Mouse (Mus musculus): ENCODE measurements at regions not wholly inside any gene's neighbourhood (a gene's known extent, or its start where the extent isn't known, plus 50 kb on each side); places are given as distances from the start of the nearest gene placed in this dataset.
A peak's percentile ranks its signal among the peaks of the same experiment; 100 is the strongest.

DNA sequence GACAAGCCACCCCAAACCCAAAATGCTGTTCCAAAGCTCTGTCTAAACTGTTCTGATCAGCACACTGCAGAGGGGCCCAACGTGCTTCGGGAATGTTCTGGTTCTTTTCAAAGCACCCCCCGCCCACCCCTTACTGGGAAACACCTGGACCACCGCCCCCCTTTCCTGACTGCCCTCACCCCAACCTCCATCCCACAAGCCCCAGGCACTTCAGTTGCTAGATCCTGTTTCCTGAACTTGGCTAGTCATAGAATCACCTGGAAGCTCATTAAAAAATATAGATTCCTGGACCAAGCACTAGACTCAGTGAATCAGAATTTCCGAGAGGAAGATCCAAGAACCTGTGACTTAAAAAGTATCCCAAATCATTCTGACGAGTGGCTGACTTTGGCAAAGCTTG lies 80.9 kb upstream of the Rgma start:
- no peaks in the 10 kb centered on the region for H3K36me3 ChIP-seq (replicated peaks; ENCODE audit: control insufficient read depth, insufficient read depth, low read depth, low read length)
- 90% methylated on average over 6 of the region's 6 CpGs for WGBS
- no peak for ATAC-seq (replicated peaks; ENCODE audit: insufficient number of reproducible peaks, low FRiP score, low TSS enrichment, low read depth)
- no peaks in the 10 kb centered on the region for H3K9me3 ChIP-seq (replicated peaks; ENCODE audit: control insufficient read depth, low read length)
- no peak overlapping the region for H3K9ac ChIP-seq (replicated peaks; ENCODE audit: low read length)
- DNase-seq (ENCODE audit: low spot score): no peak
- H3K4me1 ChIP-seq (ENCODE audit: control insufficient read depth, insufficient read depth, low read length): no peaks in the 10 kb centered on the region
- no peak overlapping the region for H3K4me2 ChIP-seq (ENCODE audit: low read depth, low read length)
- H3K27ac ChIP-seq (replicated peaks; ENCODE audit: low read depth, low read length): no peak overlapping the region
- H3K4me3 ChIP-seq (ENCODE audit: low read depth, low read length): no peak overlapping the region
- no peaks in the 10 kb centered on the region for H3K27me3 ChIP-seq (ENCODE audit: control insufficient read depth, insufficient read depth, low read length)

DNA sequence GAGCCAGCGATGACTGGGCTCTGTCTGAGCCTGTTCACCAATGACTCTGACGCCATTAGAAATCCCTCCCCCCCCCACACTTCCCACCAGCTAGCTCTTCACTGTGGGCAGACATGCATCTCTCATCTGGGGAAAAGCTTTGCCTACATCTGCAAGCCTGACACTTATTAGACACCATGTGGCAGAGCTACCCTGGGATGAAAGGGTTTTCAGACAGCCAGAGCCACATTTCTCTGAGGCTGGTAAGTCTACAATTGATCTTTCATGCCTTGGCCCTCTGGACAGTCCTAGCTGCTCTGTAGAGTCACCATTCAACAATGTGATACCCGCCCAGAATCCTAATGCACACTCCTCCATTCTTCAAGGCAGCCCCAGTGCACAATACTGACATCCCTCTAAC lies 72.8 kb upstream of the Rgma start:
- no peaks in the 10 kb centered on the region for H3K4me1 ChIP-seq (ENCODE audit: control insufficient read depth, insufficient read depth, low read length)
- H3K27ac ChIP-seq (replicated peaks; ENCODE audit: low read depth, low read length): no peak overlapping the region
- no peak for DNase-seq (ENCODE audit: low spot score)
- H3K27me3 ChIP-seq (ENCODE audit: control insufficient read depth, insufficient read depth, low read length): no peaks in the 10 kb centered on the region
- H3K9me3 ChIP-seq (replicated peaks; ENCODE audit: control insufficient read depth, low read length): no peaks in the 10 kb centered on the region
- no peaks in the 10 kb centered on the region for H3K36me3 ChIP-seq (replicated peaks; ENCODE audit: control insufficient read depth, insufficient read depth, low read depth, low read length)
- 69% methylated on average over 3 of the region's 3 CpGs for WGBS
- H3K4me3 ChIP-seq (ENCODE audit: low read depth, low read length): no peak overlapping the region
- H3K4me2 ChIP-seq (ENCODE audit: low read depth, low read length): no peak overlapping the region
- H3K9ac ChIP-seq (replicated peaks; ENCODE audit: low read length): no peak overlapping the region
- peak; percentile 74; the same call in 1 of the 2 replicates for ATAC-seq (replicated peaks; ENCODE audit: insufficient number of reproducible peaks, low FRiP score, low TSS enrichment, low read depth)

- Histone ChIP-seq H3K27ac (replicated peaks; ENCODE audit: low read depth, low read length) (no peak overlapping the region), H3K9me3 (replicated peaks; ENCODE audit: control insufficient read depth, low read length) (no peaks in the 10 kb centered on the region), H3K4me3 (ENCODE audit: low read depth, low read length) (no peak overlapping the region), H3K4me1 (ENCODE audit: control insufficient read depth, insufficient read depth, low read length) (peaks cover 4% of the 10 kb centered on the region; the same call in 1 of the 2 replicates), H3K9ac (replicated peaks; ENCODE audit: low read length) (no peak overlapping the region), H3K4me2 (ENCODE audit: low read depth, low read length) (no peak overlapping the region), H3K27me3 (ENCODE audit: control insufficient read depth, insufficient read depth, low read length) (no peaks in the 10 kb centered on the region), H3K36me3 (replicated peaks; ENCODE audit: control insufficient read depth, insufficient read depth, low read depth, low read length) (no peaks in the 10 kb centered on the region)
- DNase-seq (ENCODE audit: low spot score) (no peak), ATAC-seq (replicated peaks; ENCODE audit: insufficient number of reproducible peaks, low FRiP score, low TSS enrichment, low read depth) (no peak)
- 37% methylated on average over 9 of the region's 9 CpGs for WGBS
Measured at GRCm38 (mm10) chr7:73303818-73304217, 71.5 kb upstream of the Rgma start.

DNA sequence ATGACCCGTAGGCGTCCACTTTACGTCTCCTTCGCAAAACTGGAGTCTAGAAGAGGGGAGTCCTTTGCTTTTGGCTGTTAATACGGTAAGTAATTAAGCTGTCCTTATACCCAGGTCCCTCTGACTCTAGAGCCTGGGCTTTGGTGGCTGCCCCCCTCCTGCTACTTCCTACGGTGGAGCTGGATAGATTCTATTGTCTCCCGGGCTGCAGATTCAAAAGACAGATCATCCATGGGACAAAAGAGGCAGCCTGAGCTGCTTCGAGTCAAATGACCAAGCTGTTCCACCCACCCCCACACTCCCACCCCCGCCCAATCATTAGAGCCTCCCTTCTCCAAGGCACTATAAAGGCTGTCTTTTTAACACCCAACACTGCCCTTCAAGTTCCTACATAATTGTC lies 70.5 kb upstream of the Rgma start:
- 0 out of 2 replicates have a peak, but pooled peaks have one; percentile 54 for ATAC-seq (replicated peaks; ENCODE audit: insufficient number of reproducible peaks, low FRiP score, low TSS enrichment, low read depth)
- Histone ChIP-seq H3K4me3 (ENCODE audit: low read depth, low read length) (no peak overlapping the region), H3K9me3 (replicated peaks; ENCODE audit: control insufficient read depth, low read length) (no peaks in the 10 kb centered on the region), H3K27me3 (ENCODE audit: control insufficient read depth, insufficient read depth, low read length) (no peaks in the 10 kb centered on the region), H3K4me1 (ENCODE audit: control insufficient read depth, insufficient read depth, low read length) (peaks cover 4% of the 10 kb centered on the region; the same call in 1 of the 2 replicates), H3K4me2 (ENCODE audit: low read depth, low read length) (no peak overlapping the region), H3K27ac (replicated peaks; ENCODE audit: low read depth, low read length) (no peak overlapping the region), H3K36me3 (replicated peaks; ENCODE audit: control insufficient read depth, insufficient read depth, low read depth, low read length) (no peaks in the 10 kb centered on the region), H3K9ac (replicated peaks; ENCODE audit: low read length) (no peak overlapping the region)
- DNase-seq (ENCODE audit: low spot score): no peak
- 9% methylated on average over 9 of the region's 9 CpGs for WGBS

DNA sequence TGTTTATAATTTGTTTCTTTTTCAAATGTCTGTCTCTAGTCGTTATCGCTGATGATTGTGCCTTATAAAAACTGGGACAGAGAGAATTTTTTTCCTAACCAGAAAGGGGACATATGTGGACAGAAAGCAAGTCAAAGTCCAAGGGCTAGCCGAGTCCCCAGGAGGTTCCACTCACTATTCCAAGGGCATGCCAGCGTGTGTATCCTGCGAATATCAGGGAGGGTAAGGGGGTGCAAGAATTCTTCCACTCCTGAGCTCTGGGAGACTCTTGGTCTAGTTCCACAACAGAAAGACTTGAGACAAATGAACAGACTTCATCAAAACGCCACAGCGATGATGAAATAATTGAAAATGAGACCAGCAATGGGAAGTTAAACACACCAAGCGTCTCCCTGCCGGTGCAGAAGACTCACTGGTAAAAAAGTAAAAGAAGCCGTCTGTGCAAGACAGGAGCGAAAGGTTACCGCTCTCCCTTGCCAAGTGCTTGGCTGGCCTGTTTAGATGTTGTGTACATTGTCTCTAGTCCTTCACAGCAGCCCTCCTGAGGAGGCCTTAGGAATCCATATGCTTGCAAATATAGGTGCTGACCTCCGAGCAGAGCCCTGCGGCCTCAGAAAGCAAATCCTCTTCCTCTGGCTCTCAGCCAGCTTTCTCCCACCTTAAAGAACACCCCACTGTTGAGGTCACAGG lies 69.9 kb upstream of the Rgma start:
- no peak overlapping the region for H3K4me3 ChIP-seq (ENCODE audit: low read depth, low read length)
- H3K9ac ChIP-seq (replicated peaks; ENCODE audit: low read length): no peak overlapping the region
- H3K27ac ChIP-seq (replicated peaks; ENCODE audit: low read depth, low read length): no peak overlapping the region
- no peak for ATAC-seq (replicated peaks; ENCODE audit: insufficient number of reproducible peaks, low FRiP score, low TSS enrichment, low read depth)
- no peaks in the 10 kb centered on the region for H3K9me3 ChIP-seq (replicated peaks; ENCODE audit: control insufficient read depth, low read length)
- no peak for DNase-seq (ENCODE audit: low spot score)
- 17% methylated on average over 14 of the region's 14 CpGs for WGBS
- H3K27me3 ChIP-seq (ENCODE audit: control insufficient read depth, insufficient read depth, low read length): no peaks in the 10 kb centered on the region
- no peak overlapping the region for H3K4me2 ChIP-seq (ENCODE audit: low read depth, low read length)
- peaks cover 4% of the 10 kb centered on the region; the same call in 1 of the 2 replicates for H3K4me1 ChIP-seq (ENCODE audit: control insufficient read depth, insufficient read depth, low read length)
- no peaks in the 10 kb centered on the region for H3K36me3 ChIP-seq (replicated peaks; ENCODE audit: control insufficient read depth, insufficient read depth, low read depth, low read length)

DNA sequence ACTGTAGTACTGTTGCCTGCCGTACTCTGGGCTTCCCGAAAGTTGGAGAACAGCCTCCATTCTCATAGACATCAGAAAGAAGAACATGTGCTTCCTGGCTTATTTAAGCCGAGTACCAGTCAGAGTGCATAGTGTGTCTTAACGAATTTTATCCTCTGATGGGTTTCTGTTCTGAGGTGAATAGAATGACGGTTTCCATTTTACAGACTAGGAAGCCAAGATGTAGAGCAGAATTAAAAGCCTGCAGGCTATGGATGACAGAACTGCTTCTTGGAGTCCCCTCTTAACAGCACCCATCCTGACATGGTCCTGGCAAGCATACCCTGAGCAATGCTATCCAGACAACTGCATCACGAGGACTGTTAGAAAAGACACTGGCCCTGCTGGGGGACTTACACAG lies 69.0 kb upstream of the Rgma start:
- Histone ChIP-seq H3K36me3 (replicated peaks; ENCODE audit: control insufficient read depth, insufficient read depth, low read depth, low read length) (no peaks in the 10 kb centered on the region), H3K9ac (replicated peaks; ENCODE audit: low read length) (no peak overlapping the region), H3K4me2 (ENCODE audit: low read depth, low read length) (no peak overlapping the region), H3K4me1 (ENCODE audit: control insufficient read depth, insufficient read depth, low read length) (peaks cover 4% of the 10 kb centered on the region; the same call in 1 of the 2 replicates), H3K27ac (replicated peaks; ENCODE audit: low read depth, low read length) (no peak overlapping the region), H3K27me3 (ENCODE audit: control insufficient read depth, insufficient read depth, low read length) (no peaks in the 10 kb centered on the region), H3K9me3 (replicated peaks; ENCODE audit: control insufficient read depth, low read length) (no peaks in the 10 kb centered on the region), H3K4me3 (ENCODE audit: low read depth, low read length) (no peak overlapping the region)
- 56% methylated on average over 6 of the region's 6 CpGs for WGBS
- ATAC-seq (replicated peaks; ENCODE audit: insufficient number of reproducible peaks, low FRiP score, low TSS enrichment, low read depth) (no peak), DNase-seq (ENCODE audit: low spot score) (no peak)

GRCm38 (mm10) chr7:73306728-73307127 lies 68.6 kb upstream of the Rgma start:
- no peak overlapping the region for H3K4me3 ChIP-seq (ENCODE audit: low read depth, low read length)
- no peak overlapping the region for H3K9ac ChIP-seq (replicated peaks; ENCODE audit: low read length)
- 47% methylated on average over 5 of the region's 5 CpGs for WGBS
- H3K36me3 ChIP-seq (replicated peaks; ENCODE audit: control insufficient read depth, insufficient read depth, low read depth, low read length): no peaks in the 10 kb centered on the region
- no peaks in the 10 kb centered on the region for H3K27me3 ChIP-seq (ENCODE audit: control insufficient read depth, insufficient read depth, low read length)
- no peaks in the 10 kb centered on the region for H3K9me3 ChIP-seq (replicated peaks; ENCODE audit: control insufficient read depth, low read length)
- H3K4me1 ChIP-seq (ENCODE audit: control insufficient read depth, insufficient read depth, low read length): peaks cover 4% of the 10 kb centered on the region; the same call in 1 of the 2 replicates
- no peak overlapping the region for H3K27ac ChIP-seq (replicated peaks; ENCODE audit: low read depth, low read length)
- ATAC-seq (replicated peaks; ENCODE audit: insufficient number of reproducible peaks, low FRiP score, low TSS enrichment, low read depth): no peak
- no peak overlapping the region for H3K4me2 ChIP-seq (ENCODE audit: low read depth, low read length)
- DNase-seq (ENCODE audit: low spot score): no peak

GRCm38 (mm10) chr7:73307586-73308490 lies 67.5 kb upstream of the Rgma start:
- Histone ChIP-seq H3K4me2 (ENCODE audit: low read depth, low read length) (no peak overlapping the region; the same call in 1 of the 2 replicates), H3K9me3 (replicated peaks; ENCODE audit: control insufficient read depth, low read length) (no peaks in the 10 kb centered on the region), H3K27ac (replicated peaks; ENCODE audit: low read depth, low read length) (no peak overlapping the region), H3K4me3 (ENCODE audit: low read depth, low read length) (no peak overlapping the region), H3K4me1 (ENCODE audit: control insufficient read depth, insufficient read depth, low read length) (peaks cover 4% of the 10 kb centered on the region; the same call in 1 of the 2 replicates), H3K27me3 (ENCODE audit: control insufficient read depth, insufficient read depth, low read length) (no peaks in the 10 kb centered on the region), H3K36me3 (replicated peaks; ENCODE audit: control insufficient read depth, insufficient read depth, low read depth, low read length) (no peaks in the 10 kb centered on the region), H3K9ac (replicated peaks; ENCODE audit: low read length) (no peak overlapping the region)
- WGBS: 21% methylated on average over 13 of the region's 13 CpGs
- DNase-seq (ENCODE audit: low spot score) (peak; percentile 36), ATAC-seq (replicated peaks; ENCODE audit: insufficient number of reproducible peaks, low FRiP score, low TSS enrichment, low read depth) (no peak)

All from embryonic facial prominence, embryonic 11.5 days (tissue).